Mouse (Mus musculus): ENCODE results near the gene Pick1.
A peak's percentile ranks its signal among the peaks of the same experiment; 100 is the strongest.
"Not testable (repeated sequence)": the region's sequence is repeated elsewhere in the genome, so short reads cannot be mapped to it uniquely, and the experiment has no call there.

The Pick1 gene

DNA sequence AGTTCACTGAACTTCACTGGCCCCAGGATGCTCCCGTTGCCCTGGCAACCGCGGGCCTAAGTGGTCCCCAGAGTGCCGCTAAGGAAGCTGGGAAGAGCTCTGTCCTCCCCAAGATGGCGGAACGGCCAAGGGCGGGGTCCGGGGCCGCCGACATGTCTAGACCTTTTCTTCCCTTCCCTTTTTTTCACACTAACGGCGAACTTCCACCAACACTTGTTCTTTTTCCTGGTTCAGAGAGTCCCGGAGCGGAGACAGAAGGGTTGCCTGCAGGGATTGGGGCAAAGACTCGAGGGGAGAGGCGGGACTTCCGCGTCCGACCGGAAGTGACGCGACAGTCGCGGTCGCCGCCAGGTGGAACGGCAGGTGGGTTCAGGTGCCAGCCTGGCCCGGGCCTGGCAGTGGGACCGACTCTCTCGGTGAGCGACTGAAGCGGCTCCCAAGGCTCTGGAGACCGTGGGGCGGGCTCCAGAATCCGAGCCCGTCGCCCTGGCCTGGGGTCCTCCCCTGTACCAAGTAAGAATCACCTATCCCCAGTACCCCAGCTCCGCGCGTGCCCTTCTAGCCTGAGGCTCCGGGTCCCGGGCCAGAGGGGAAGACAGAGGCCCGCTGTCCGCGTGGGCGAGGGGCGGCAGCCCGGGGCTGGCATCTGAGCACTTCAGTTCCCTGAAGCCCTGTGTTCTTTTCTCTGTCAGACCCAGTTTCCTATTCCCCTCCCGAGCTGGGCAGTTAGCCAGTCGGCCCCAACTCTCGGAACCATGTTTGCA lies at the start of gene Pick1, which contains the start of gene Gm49486:
Gene Pick1 (plus strand): TSS at position 116 of the 764 bp plus-strand sequence.
Gene Gm49486 (plus strand): TSS at position 334 of the 764 bp plus-strand sequence.
- peak; percentile 96 to 97 for DNase-seq

DNA sequence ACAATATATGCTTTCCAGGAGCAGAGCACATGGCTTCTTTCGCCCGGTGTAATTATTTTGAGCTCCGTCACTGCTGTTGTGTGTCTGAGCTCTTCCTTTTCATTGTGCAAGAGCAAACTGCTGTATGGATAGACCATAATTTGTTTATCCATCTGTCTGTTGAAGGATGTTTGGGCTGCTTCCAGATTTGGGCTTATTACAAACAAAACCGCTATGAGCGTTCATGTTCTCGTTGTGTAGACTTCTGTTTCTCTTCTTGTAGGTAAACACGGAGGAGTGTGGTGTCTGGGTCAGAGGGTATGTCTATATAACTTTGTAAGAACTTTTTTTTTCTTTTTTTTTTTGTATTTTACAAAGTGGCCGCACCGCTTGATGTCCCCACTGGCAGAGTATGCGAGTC lies 43.8 kb upstream of the Pick1 start:
- no peak for DNase-seq

DNA sequence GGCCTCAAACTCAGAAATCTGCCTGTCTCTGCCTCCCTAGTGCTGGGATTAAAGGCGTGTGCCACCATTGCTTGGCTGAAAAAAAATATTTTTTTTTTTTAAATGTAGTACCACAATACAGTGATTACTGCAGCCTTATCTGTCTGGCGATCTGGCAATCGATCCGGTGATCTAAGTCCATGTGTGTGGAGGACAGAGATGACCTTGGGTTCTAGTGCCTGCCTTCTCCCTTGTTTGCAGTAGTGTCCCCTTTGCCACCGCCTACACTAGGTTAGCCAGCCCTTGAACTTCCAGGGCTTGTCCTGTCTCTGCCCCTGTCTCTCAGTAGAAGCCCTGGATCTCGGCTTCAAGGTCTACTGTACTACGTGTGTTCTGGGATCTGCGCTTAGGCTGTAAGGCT lies 41.2 kb upstream of the Pick1 start:
- no peak for DNase-seq

DNA sequence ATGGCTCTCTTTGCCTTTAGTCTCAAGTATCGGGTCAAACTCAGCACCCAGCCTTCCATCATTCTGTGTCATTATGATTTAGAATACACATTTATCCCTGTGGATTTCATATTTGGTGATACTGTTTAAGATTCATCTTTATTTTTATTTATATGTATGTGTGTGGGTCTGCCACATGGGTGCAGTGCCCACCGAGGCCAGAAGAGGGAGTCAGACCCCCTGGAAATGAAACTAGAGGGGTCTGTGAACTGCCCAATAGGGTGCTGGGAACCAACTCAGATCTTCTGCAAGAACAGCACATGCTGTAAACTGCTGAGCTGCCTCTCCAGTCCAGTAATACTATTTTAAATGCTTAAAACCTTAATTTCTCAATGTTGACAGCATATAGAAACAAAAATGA lies 37.5 kb upstream of the Pick1 start:
- no peak for DNase-seq

DNA sequence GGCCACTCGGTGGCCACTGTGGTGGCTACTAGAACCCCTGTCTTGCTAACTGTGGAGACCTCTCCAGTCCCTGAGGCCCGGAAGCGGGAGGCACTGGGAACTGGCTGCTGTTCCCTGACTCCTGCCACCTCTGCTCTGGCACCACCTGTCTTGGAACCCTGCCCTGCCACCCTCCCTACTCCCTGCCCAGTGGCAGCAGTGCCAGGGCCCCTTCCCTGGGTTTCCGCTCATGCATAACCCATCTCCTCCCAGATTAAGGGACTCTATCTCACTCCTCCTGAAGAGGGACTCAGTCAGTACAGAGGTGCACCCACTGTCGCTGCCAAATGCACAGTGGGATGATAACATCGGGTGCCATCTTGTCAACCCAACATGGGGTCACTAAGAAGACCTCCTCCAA lies 36.5 kb upstream of the Pick1 start:
- DNase-seq, result peak in 1 of 2 experiments; percentile 37

DNA sequence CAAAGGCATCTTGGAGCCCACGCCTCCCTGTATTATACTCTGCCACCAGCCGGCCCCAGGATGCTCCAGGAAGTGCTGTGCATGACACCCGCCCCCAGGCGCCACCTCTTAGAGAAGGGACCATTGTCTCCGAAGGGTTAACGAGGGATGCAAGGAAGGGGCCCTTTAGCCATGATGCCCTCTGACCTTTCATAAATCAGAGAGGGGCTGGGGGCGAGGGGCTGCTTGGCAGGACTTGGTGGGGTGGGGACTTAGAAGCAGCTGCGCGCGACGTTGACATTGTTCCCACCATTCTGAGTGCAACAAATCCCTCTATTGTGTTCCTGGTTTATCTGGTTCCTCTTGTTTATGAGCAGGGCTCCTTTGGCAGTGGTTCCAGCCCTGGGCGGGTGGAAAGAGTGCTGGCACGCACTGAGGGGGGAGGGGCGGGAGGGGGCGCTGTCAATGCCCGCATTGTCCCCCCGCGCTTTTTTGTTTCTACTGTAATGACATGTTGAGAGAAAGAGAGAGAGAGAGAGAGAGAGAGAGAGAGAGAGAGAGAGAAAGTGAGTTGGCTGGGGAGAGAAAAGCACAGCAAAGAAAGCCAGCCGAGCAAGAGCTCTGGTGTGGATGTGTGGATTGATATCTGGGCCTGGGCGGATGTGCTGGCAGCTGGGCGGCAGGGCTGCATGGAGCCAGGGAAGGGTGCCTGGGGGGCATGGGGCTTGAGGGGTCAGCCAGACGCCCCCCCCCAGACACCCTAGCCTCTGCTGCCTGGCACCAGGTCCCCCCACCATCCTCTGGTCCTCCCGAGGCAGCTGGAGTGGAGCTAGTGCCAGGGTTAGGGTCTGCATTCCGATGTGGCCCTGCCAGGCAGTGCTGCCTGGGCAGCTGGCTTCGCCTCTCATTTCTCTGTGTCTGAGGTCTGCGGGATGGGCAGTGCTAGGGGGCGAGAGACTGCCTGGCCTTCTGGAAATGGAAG lies 35.8 kb upstream of the Pick1 start:
- DNase-seq, result peak; percentile 22 to 56

DNA sequence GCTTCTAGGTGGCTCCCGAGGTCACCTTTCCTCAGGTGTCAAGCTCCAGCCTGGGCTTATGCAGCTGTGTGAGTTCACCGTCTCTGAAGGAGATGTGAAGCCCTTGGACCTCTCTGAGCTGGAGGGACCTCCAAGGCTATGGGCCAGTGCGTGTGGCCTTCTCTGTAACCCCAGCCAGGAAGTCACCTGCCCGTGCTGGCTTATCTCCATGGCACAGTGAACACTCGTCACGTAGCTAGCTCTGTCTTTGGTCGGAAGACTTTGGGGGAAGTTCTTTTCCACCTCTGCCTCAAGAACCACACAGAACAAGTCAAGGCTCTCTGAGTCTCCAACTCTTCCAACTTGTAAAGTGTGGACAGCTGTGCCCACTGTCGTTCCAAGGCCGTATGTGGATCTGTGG lies 34.9 kb upstream of the Pick1 start:
- DNase-seq, result no peak

DNA sequence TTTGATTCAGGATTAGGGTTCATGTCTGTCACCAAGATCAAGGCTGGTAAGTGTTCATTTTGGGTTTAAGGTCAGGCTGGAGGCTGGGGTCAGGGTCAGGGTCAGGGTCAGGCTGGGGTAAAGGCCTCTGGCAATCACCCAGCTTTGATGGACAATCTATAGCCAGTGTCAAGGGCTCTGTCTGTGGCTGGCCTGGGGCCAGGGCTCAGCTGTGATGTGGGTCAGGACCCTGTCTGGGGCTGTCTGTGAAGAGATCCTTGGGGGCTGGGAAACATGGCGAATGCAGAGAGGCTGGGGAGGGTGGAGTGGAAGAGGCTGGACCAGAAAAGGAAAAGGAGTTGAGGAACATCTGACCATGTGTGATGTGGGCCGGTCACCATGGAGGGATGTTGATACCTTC lies 34.0 kb upstream of the Pick1 start:
- no peak for DNase-seq

DNA sequence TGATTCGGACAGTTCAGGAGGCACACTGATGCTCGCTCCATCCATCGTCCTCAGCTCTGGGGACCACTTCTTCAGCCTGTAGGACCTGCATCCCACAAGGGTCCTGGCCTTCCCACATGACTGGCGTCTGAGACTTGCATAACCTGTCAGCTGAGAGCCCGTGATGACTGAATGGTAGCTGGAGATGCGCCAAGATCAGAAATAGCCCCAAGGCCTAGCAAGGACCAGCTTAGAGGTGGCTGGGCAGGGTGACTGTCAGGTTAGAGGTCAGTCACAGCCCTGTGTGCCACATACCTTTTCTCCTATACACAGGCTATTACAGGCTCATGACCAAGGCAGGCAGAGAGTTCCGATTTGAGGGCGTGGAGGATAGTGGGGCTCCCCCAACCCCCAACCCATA lies 33.5 kb upstream of the Pick1 start:
- no peak for DNase-seq

DNA sequence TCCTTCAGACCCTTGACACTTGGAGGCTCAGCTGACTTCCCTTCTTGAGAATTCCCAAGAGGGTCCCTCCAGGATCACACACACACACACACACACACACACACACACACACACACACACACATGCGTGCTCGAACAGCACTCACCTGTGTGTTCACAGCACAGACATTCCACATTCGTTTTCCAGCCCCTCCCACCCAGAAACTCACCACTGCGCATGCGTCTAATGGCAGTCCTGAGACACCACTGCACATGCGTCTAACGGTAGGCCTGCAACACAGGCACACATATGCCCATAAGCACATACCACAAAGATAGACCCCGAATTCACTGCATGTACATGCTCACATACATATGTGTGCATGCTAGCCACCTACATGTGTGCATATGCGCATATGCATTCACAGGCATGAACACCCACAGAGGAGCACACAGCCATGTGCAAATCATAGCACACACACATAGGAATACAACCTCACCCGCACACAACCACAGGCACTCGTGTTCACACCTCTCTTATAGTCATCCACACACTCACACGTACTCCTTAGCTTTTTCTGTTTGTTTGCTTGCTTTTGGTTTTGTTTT lies 29.5 kb upstream of the Pick1 start:
- no peak for DNase-seq

DNA sequence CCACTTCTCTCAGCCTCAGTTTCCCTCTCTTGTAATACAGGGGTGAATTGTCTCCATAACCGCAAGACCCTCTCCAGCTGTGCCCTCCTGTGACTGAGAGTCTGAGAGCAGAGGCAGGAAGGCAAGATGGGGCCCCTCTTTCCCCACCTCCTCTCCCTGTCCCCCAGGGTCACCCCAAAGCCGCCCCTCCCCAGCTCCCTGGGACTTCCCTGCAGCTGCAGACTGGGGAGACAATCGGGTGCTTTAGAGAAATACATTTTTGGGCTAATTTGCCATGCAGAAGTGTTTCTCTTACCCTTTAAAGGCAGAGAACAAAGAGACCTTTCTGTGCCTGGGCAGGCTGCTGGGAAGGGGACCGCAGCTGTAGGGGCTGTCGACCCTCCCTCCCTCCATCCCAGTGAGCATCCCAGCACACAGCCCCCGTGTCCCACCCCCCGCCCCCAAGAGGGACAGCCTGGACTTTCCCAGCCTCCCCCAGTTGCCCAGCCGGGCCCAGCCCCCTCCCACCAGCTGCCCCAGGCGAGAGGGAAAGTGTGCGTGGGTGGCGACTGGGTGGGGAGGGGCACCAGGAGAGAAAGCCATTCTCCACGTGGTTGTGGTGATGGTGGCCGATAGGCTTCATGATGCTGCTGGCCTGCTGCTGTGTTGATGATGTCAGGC lies 27.4 kb upstream of the Pick1 start:
- no peak for DNase-seq

DNA sequence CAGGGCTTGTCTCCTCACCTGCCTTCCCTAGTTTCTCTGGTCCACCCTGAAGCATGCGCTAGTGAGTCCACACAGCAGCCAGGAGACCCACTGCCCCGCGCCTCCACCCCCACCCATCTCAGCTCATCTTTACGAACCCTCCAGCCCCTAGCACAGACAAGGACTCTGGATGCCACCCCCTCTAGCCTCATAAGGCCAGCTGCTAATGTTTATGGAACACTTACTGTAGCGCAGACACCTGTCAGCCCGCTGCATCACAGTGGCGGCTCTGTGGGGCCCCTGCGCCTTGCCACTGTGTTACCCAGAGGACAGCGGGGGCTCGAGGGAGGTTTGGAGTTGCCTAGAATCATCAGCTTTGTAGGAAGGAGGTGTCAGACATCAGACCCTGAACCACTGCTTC lies 26.4 kb upstream of the Pick1 start:
- DNase-seq, result no peak

DNA sequence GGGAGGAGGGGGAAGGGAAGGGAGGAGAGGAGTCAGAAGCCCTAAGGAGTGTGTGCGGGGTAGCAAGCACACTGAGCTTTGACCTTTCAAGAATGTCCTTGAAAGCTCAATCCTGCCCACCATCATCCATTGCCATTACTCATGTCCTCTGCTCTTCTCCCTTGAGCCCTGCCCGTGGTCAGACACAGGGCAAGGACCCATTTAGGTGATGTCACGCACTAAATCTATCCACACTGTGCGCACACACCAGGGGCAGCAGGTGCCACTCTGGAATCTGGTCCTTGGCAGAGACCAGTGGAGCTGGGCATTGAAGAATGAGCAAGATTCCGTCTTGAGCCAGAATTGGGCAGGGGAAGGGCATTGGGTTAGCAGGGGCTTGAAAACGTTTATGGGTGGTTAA lies 20.8 kb upstream of the Pick1 start:
- DNase-seq, result no peak

DNA sequence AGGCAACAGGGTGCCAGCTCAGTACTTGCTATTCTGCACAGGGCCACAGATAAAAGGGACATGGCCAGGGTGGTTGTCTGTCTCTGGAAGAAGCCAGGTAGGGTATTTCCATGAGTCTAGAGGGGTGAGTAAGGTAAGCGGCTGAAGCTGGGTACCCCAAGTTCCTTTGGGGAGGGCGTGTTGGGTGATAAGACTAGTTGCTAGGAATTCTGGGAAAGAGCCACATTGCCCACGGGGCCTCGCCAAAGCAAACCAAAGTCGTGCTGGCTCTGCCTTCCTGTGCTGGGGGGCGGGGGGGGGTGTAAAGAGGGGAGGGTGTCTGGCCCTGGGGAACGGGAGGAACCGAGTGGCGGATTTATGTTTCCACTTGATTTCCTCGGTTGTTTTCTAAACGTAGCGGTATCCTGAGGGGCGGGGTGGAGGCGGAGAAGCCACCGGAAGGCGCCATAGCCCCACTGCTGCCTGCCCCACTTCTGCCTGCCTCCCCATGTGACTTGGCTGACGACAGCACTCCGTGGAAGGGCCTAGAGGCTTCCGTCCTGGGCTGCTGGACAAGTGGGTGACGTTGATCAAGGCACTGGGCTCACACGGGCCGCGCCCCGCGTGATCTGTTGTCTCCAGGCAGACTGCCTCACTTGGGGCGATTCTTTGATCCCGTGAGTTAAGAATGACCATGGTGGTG lies 20.1 kb upstream of the Pick1 start:
- DNase-seq, result no peak

DNA sequence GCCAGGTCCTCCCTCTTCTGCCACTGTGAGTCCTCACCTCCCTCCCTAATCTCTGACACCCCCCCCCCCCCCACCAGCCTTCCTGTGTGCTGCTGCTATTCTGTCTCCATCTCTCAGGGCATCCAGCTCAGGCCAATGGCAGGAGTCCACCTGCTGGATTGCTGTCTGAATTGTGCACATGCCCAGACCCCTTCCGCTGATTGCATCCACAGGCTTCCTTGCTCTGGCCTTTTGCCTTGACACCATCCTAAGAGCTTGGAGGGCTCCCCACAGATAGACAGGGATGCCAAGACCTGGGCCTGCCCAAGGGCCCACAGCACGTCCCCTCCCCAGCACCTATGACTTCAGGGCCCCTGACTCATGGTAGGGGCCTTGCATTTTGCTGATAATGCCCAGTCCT lies 18.6 kb upstream of the Pick1 start:
- no peak for DNase-seq

DNA sequence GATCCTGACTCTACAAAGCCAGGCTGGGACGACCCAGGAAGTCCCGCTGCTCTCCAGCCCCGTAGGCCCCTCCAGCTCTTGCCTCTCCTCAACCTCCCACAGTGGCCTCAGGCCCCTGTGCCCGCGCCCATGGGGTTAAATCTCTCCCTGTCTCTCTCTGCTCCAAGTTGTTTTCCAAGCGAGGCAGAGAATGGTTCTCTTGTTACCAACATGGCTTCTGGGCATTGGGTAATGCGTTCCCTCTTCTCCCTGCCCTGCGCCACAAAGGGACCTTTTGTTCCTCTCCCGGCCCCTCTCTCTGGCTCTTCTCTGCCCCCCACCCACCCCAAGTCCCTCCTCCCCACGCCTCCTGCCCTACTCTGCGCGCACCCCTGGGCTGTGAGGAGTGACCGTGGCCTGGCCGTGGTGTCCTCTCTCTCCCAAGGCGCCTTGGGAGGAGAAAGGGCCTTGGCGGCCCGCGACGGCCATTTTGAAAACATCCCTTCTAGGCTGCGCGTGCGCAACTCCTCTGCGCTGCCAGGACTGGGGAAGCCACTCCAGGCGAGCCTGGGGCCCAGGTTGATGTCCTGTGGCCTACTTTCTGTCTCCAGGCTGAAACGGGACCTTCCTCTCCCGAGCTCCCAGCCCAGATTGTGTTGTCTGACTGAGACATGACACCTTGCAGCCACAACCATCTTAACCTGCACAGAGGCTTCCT lies 16.1 kb upstream of the Pick1 start:
- DNase-seq, result no peak

DNA sequence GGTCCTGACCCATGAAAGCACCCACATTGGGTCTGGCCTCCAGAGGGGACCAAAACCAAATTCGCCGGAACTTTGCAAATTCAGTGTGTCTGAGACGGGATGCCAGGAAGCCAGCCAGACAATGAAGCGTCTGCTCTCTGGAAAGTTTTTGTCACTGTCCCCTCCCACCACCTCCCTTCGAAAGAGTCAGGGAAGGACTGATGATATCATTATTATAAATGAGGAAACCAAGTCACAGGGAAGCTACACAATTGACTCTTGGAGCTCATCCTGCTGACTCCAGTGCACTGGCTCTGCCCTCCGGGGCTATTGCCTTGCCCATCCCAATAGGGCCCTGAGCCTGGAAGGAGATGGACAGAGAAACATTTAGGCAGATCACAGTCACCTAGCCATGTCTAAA lies 15.4 kb upstream of the Pick1 start:
- no peak for DNase-seq

DNA sequence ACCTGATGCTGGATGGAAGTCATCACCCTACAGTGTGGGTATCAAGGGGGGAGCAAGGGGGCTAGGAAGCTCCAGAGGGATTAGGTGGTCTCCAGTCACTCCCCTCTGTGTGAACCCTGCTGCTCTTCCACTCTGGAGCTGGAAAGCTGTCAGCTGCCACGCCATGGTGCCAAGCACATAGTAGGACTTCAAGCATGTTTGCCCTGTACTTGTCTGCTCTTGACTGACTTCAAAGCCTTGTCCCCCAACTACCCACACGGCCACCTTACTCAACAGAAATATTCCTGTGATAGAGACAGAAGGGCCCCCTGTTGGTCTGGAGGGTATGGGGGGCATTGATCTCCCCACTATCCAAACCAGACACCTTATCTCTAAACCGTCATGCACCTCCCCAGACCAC lies 12.8 kb upstream of the Pick1 start:
- DNase-seq, result no peak

DNA sequence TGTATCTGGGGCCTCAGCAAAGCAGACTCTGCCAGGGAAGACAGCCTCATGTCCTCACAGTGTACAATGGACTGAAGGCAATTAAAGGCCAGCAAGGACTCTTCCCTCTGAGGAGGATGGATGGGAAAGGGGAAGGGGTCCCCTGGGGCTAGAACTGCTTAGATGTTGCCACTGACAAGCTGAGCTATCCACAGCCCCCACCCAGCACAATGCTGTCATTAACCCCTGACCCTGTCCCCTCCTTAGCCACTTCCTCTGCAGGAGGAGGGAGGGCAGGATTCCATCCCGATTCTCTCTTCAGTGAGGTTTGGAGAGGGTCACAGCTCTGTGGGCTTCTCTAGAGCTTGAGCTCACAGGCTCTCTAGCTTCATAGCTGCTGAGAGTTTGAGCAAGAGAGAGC lies 9.4 kb upstream of the Pick1 start:
- no peak for DNase-seq

DNA sequence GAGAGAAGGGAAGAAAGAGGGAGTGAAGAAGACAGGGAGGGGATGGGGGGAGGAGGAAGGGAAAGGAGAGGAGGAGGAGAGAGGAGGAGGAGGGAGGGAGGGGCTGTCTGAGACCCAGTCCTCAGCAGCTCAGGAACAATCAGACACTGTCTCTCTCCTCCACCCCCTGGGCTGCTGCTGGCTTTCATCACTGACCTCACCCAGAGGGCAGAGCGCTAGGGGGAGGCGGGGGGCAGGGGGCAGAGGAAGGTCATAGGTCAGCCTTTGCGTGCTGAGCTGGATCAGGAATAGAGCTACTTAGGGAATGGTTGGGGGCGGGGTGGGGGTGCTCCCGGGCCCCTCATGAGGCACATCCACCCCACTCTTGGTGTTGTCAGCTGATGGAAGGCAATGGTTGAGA lies 5.3 kb upstream of the Pick1 start:
- no peak for DNase-seq

DNA sequence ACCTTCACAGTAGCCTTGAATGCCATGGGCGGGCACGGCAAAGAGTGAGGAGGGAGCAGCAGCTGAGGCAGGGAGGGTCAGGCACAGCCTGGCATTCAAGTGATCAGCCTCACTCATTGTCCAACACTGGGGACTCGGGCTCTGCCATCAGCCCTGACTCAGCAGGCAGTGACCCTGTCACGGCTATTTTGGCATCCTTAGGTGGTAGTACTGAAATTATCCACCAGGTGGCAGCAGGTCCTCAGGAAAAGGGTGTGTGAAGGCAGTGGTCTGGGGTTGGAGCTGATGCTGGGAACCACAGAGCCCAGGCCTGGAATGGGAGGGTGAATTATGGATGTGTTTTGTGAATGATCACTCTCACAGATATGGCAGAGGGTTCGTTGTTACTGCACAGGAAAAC lies 4.3 kb upstream of the Pick1 start:
- peak; percentile 94 to 97 for DNase-seq

DNA sequence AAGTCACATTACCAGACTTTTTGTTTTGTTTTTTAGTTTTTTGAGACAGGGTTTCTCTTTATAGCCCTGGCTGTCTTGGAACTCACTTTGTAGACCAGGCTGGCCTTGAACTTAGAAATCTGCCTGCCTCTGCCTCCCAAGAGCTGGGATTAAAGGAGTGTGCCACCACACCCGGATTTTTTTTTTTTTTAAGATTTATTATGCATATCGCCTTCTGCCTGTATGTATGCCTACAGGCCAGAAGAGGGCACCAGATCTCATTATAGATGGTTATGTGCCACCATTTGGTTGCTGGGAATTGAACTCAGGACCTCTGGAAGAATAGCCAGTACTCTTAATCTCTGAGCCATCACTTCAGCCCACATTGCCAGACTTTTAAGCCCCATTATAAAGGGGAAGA lies 3.2 kb upstream of the Pick1 start:
- DNase-seq, result not testable (repeated sequence)
